Mouse (Mus musculus) limb, embryonic 12.5 days (tissue): ENCODE data around the gene Tada3. TPM values are rescaled to one million over a fixed set of nuclear protein-coding genes. Genes with fewer than 3 reads are reported as not detected.

Experiments
- ATAC-seq: fragments of 200-750 bp; cut with Nextera tagmentation; 2 replicates; pipeline ENCODE4 v1.8.0; 2017; ENCODE audit warnings: low read depth, moderate TSS enrichment; ENCODE audit not compliant: insufficient number of reproducible peaks, insufficient read depth, low FRiP score, low TSS enrichment
- H3K27ac ChIP-seq: fragments of 300-500 bp; sonication (generic); 2 replicates; pipeline ENCODE4 v1.5.1; 2016; ENCODE audit warnings: mild to moderate bottlenecking, moderate library complexity
- H3K27me3 ChIP-seq: fragments of 300-500 bp; sonication (generic); 2 replicates; pipeline ENCODE4 v1.6.1; 2016; ENCODE audit warnings: mild to moderate bottlenecking, moderate library complexity
- H3K36me3 ChIP-seq: fragments of 300-500 bp; sonication (generic); 2 replicates; pipeline ENCODE4 v1.6.1; 2016; ENCODE audit warnings: mild to moderate bottlenecking, moderate library complexity
- H3K4me1 ChIP-seq: fragments of 300-500 bp; sonication (generic); replicated peaks from 2 replicates; pipeline ENCODE4 v1.6.1; 2016
- H3K4me2 ChIP-seq: fragments of 300-500 bp; sonication (generic); 2 replicates; pipeline ENCODE4 v1.6.1; 2016; ENCODE audit warnings: mild to moderate bottlenecking, moderate library complexity
- H3K4me3 ChIP-seq: fragments of 300-500 bp; sonication (generic); replicated peaks from 2 replicates; pipeline ENCODE4 v1.5.1; 2016; ENCODE audit warnings: mild to moderate bottlenecking
- H3K9ac ChIP-seq: fragments of 300-500 bp; sonication (generic); replicated peaks from 2 replicates; pipeline ENCODE4 v1.6.1; 2016; ENCODE audit warnings: mild to moderate bottlenecking, moderate library complexity
- H3K9me3 ChIP-seq: fragments of 300-500 bp; sonication (generic); 2 replicates; pipeline ENCODE4 v1.6.1; 2016; ENCODE audit warnings: mild to moderate bottlenecking, moderate library complexity
- WGBS: fragments of 180-500 bp; shearing (Covaris S2); methylation state at CpG from one replicate; pipeline ENCODE4 v1.1.7; 2016; 5-methylcytosine and 5-hydroxymethylcytosine counted together
- polyA plus RNA-seq: library from polyadenylated mRNA; unstranded; fragments of >200 nt; fragmentation: Nextera tagmentation; extraction: Ambion mirVana; gene quantifications from 2 replicates; pipeline ENCODE4 v1.2.1, GENCODE M21; 2016

Gene Tada3
- polyA plus RNA-seq, 1 experiment from 2014 or later = 45.4 TPM

- Histone ChIP-seq H3K9me3 (no peaks in the 10 kb centered on the region), H3K4me1 (no peaks in the 10 kb centered on the region), H3K27ac (no peak overlapping the region), H3K27me3 (peaks cover 2% of the 10 kb centered on the region; the same call in 1 of the 2 replicates), H3K4me2 (no peak overlapping the region), H3K9ac (no peak overlapping the region), H3K36me3 (peaks cover 99% of the 10 kb centered on the region), H3K4me3 (no peak overlapping the region)
- 62% methylated on average over 3 of the region's 3 CpGs for WGBS
- no peak for ATAC-seq
Observed at GRCm38 (mm10) chr6:113386025-113386424, 8.3 kb upstream of the Tada3 start.

GRCm38 (mm10) chr6:113385160-113385714, 7.6 kb upstream of the Tada3 start:
- Histone ChIP-seq H3K4me1 (no peaks in the 10 kb centered on the region), H3K4me2 (no peak overlapping the region), H3K27me3 (no peaks in the 10 kb centered on the region), H3K27ac (no peak overlapping the region; the same call in 1 of the 2 replicates), H3K4me3 (no peak overlapping the region), H3K36me3 (peaks cover 99% of the 10 kb centered on the region), H3K9ac (no peak overlapping the region), H3K9me3 (no peaks in the 10 kb centered on the region)
- no peak for ATAC-seq
- WGBS = 89% methylated on average over 11 of the region's 11 CpGs

- Histone ChIP-seq H3K4me2 (no peak overlapping the region), H3K4me1 (no peaks in the 10 kb centered on the region), H3K9ac (no peak overlapping the region), H3K27me3 (no peaks in the 10 kb centered on the region), H3K27ac (no peak overlapping the region), H3K4me3 (no peak overlapping the region), H3K9me3 (no peaks in the 10 kb centered on the region), H3K36me3 (peaks cover 94% of the 10 kb centered on the region)
- no peak for ATAC-seq
- 95% methylated on average over 8 of the region's 8 CpGs for WGBS
Observed at GRCm38 (mm10) chr6:113384351-113384927, 6.8 kb upstream of the Tada3 start.

GRCm38 (mm10) chr6:113380480-113380879, 2.8 kb upstream of the Tada3 start:
- Histone ChIP-seq H3K9me3 (no peaks in the 10 kb centered on the region), H3K9ac (no peak overlapping the region), H3K36me3 (peaks cover 60% of the 10 kb centered on the region), H3K4me2 (no peak overlapping the region), H3K27ac (no peak overlapping the region), H3K27me3 (no peaks in the 10 kb centered on the region), H3K4me1 (peaks cover 15% of the 10 kb centered on the region), H3K4me3 (no peak overlapping the region)
- no peak for ATAC-seq
- WGBS = 96% methylated on average over 11 of the region's 11 CpGs

GRCm38 (mm10) chr6:113379246-113379645, 1.6 kb upstream of the Tada3 start:
- Histone ChIP-seq H3K4me3 (peak overlapping the region; percentile 97), H3K4me1 (peaks cover 15% of the 10 kb centered on the region), H3K36me3 (peaks cover 60% of the 10 kb centered on the region), H3K27ac (no peak overlapping the region), H3K9ac (no peak overlapping the region; the same call in 1 of the 2 replicates), H3K9me3 (no peaks in the 10 kb centered on the region), H3K4me2 (peak overlapping the region; percentile 93), H3K27me3 (no peaks in the 10 kb centered on the region)
- no peak for ATAC-seq
- WGBS = 90% methylated on average over 6 of the region's 6 CpGs

GRCm38 (mm10) chr6:113377172-113377495, 549 bp downstream of the Tada3 start:
- peak overlapping the region; percentile 93 for H3K4me2 ChIP-seq
- H3K9ac ChIP-seq = peak overlapping the region; percentile 96
- peak overlapping the region; percentile 97 for H3K4me3 ChIP-seq
- H3K4me1 ChIP-seq = peaks cover 15% of the 10 kb centered on the region
- H3K27me3 ChIP-seq = no peaks in the 10 kb centered on the region
- 7% methylated on average over 7 of the region's 7 CpGs for WGBS
- H3K36me3 ChIP-seq = peaks cover 60% of the 10 kb centered on the region
- H3K9me3 ChIP-seq = no peaks in the 10 kb centered on the region
- ATAC-seq = no peak
- peak overlapping the region; percentile 93 for H3K27ac ChIP-seq

- WGBS = 84% methylated on average over 4 of the region's 4 CpGs
- H3K9me3 ChIP-seq = no peaks in the 10 kb centered on the region
- H3K4me2 ChIP-seq = no peak overlapping the region
- no peak overlapping the region for H3K4me3 ChIP-seq
- no peaks in the 10 kb centered on the region for H3K27me3 ChIP-seq
- H3K27ac ChIP-seq = no peak overlapping the region
- H3K4me1 ChIP-seq = peaks cover 6% of the 10 kb centered on the region; the same call in 1 of the 2 replicates
- no peak overlapping the region for H3K9ac ChIP-seq
- no peak for ATAC-seq
- H3K36me3 ChIP-seq = peaks cover 75% of the 10 kb centered on the region
Observed at GRCm38 (mm10) chr6:113373491-113373890, 4.2 kb downstream of the Tada3 start.

GRCm38 (mm10) chr6:113370194-113370929, 7.3 kb downstream of the Tada3 start:
- Histone ChIP-seq H3K4me3 (no peak overlapping the region), H3K4me2 (no peak overlapping the region), H3K9ac (no peak overlapping the region), H3K9me3 (no peaks in the 10 kb centered on the region), H3K4me1 (no peaks in the 10 kb centered on the region), H3K36me3 (peaks cover 88% of the 10 kb centered on the region), H3K27me3 (no peaks in the 10 kb centered on the region), H3K27ac (no peak overlapping the region)
- ATAC-seq = no peak
- 92% methylated on average over 20 of the region's 20 CpGs for WGBS

- no peaks in the 10 kb centered on the region for H3K9me3 ChIP-seq
- no peaks in the 10 kb centered on the region for H3K4me1 ChIP-seq
- no peak for ATAC-seq
- H3K4me2 ChIP-seq = no peak overlapping the region
- no peak overlapping the region for H3K27ac ChIP-seq
- whole genome bisulfite sequencing = 89% methylated on average over 5 of the region's 5 CpGs
- H3K27me3 ChIP-seq = no peaks in the 10 kb centered on the region
- no peak overlapping the region for H3K4me3 ChIP-seq
- H3K36me3 ChIP-seq = peaks cover 70% of the 10 kb centered on the region
- no peak overlapping the region for H3K9ac ChIP-seq
Observed at GRCm38 (mm10) chr6:113368577-113368976, 9.1 kb downstream of the Tada3 start.

- Histone ChIP-seq H3K27ac (no peak overlapping the region), H3K36me3 (peaks cover 65% of the 10 kb centered on the region), H3K4me3 (no peak overlapping the region), H3K27me3 (no peaks in the 10 kb centered on the region), H3K4me2 (no peak overlapping the region), H3K4me1 (no peaks in the 10 kb centered on the region), H3K9me3 (no peaks in the 10 kb centered on the region), H3K9ac (no peak overlapping the region)
- no peak for ATAC-seq
- 84% methylated on average over 7 of the region's 7 CpGs for WGBS
Observed at GRCm38 (mm10) chr6:113368124-113368523, 9.6 kb downstream of the Tada3 start.

GRCm38 (mm10) chr6:113367574-113367973, 10.1 kb downstream of the Tada3 start:
- H3K4me1 ChIP-seq = no peaks in the 10 kb centered on the region
- ATAC-seq = no peak
- WGBS = 100% methylated on average over 1 of the region's 1 CpGs
- peaks cover 60% of the 10 kb centered on the region for H3K36me3 ChIP-seq
- H3K9me3 ChIP-seq = no peaks in the 10 kb centered on the region
- H3K27ac ChIP-seq = no peak overlapping the region
- H3K4me2 ChIP-seq = no peak overlapping the region
- H3K4me3 ChIP-seq = no peak overlapping the region
- H3K27me3 ChIP-seq = no peaks in the 10 kb centered on the region
- H3K9ac ChIP-seq = no peak overlapping the region
